Mouse (Mus musculus): ENCODE measurements around the gene Gzmm. TPM values are rescaled to one million over a fixed set of nuclear protein-coding genes. Genes with fewer than 3 reads are reported as not detected.

Gene Gzmm
- total RNA-seq, 1 experiment from 2014 or later: not detected

- ATAC-seq (replicated peaks in 1 of 2; ENCODE audit: insufficient read depth in 1 of 2, low FRiP score in 2 of 2, low TSS enrichment in 1 of 2, low read depth in 1 of 2, poor library complexity in 2 of 2, severe bottlenecking in 2 of 2): peak; percentile 46 to 51; a peak in 3 of 4 replicates
Measured at GRCm38 (mm10) chr10:79712499-79713126, 23.8 kb downstream of the Gzmm start.

- no peak for ATAC-seq (replicated peaks in 1 of 2; ENCODE audit: insufficient read depth in 1 of 2, low FRiP score in 2 of 2, low TSS enrichment in 1 of 2, low read depth in 1 of 2, poor library complexity in 2 of 2, severe bottlenecking in 2 of 2)
Measured at GRCm38 (mm10) chr10:79713163-79713562, 24.3 kb downstream of the Gzmm start.

GRCm38 (mm10) chr10:79714996-79715395 is 26.2 kb downstream of the Gzmm start:
- no peak for ATAC-seq (replicated peaks in 1 of 2; ENCODE audit: insufficient read depth in 1 of 2, low FRiP score in 2 of 2, low TSS enrichment in 1 of 2, low read depth in 1 of 2, poor library complexity in 2 of 2, severe bottlenecking in 2 of 2)

GRCm38 (mm10) chr10:79716254-79716987 is 27.6 kb downstream of the Gzmm start, which contains the start of gene Hcn2:
TSS of gene Hcn2 (plus strand) at chr10:79716634.
- ATAC-seq (replicated peaks in 1 of 2; ENCODE audit: insufficient read depth in 1 of 2, low FRiP score in 2 of 2, low TSS enrichment in 1 of 2, low read depth in 1 of 2, poor library complexity in 2 of 2, severe bottlenecking in 2 of 2): no peak

- no peak for ATAC-seq (replicated peaks in 1 of 2; ENCODE audit: insufficient read depth in 1 of 2, low FRiP score in 2 of 2, low TSS enrichment in 1 of 2, low read depth in 1 of 2, poor library complexity in 2 of 2, severe bottlenecking in 2 of 2)
Measured at GRCm38 (mm10) chr10:79716988-79717355, 28.2 kb downstream of the Gzmm start.

- ATAC-seq (replicated peaks in 1 of 2; ENCODE audit: insufficient read depth in 1 of 2, low FRiP score in 2 of 2, low TSS enrichment in 1 of 2, low read depth in 1 of 2, poor library complexity in 2 of 2, severe bottlenecking in 2 of 2): peak; percentile 44 to 61; a peak in 3 of 4 replicates
Measured at GRCm38 (mm10) chr10:79717640-79718357, 29.0 kb downstream of the Gzmm start.

GRCm38 (mm10) chr10:79721089-79721488 is 32.3 kb downstream of the Gzmm start:
- no peak for ATAC-seq (replicated peaks in 1 of 2; ENCODE audit: insufficient read depth in 1 of 2, low FRiP score in 2 of 2, low TSS enrichment in 1 of 2, low read depth in 1 of 2, poor library complexity in 2 of 2, severe bottlenecking in 2 of 2)

- no peak for ATAC-seq (replicated peaks in 1 of 2; ENCODE audit: insufficient read depth in 1 of 2, low FRiP score in 2 of 2, low TSS enrichment in 1 of 2, low read depth in 1 of 2, poor library complexity in 2 of 2, severe bottlenecking in 2 of 2)
Measured at GRCm38 (mm10) chr10:79723047-79723446, 34.2 kb downstream of the Gzmm start.

- ATAC-seq (replicated peaks in 1 of 2; ENCODE audit: insufficient read depth in 1 of 2, low FRiP score in 2 of 2, low TSS enrichment in 1 of 2, low read depth in 1 of 2, poor library complexity in 2 of 2, severe bottlenecking in 2 of 2): no peak
Measured at GRCm38 (mm10) chr10:79723692-79724091, 34.9 kb downstream of the Gzmm start.

GRCm38 (mm10) chr10:79726090-79726489 is 37.3 kb downstream of the Gzmm start:
- ATAC-seq (replicated peaks in 1 of 2; ENCODE audit: insufficient read depth in 1 of 2, low FRiP score in 2 of 2, low TSS enrichment in 1 of 2, low read depth in 1 of 2, poor library complexity in 2 of 2, severe bottlenecking in 2 of 2): peak in 1 of 2 experiments; percentile 62; a peak in 2 of 4 replicates

- ATAC-seq (replicated peaks in 1 of 2; ENCODE audit: insufficient read depth in 1 of 2, low FRiP score in 2 of 2, low TSS enrichment in 1 of 2, low read depth in 1 of 2, poor library complexity in 2 of 2, severe bottlenecking in 2 of 2): no peak
Measured at GRCm38 (mm10) chr10:79728323-79729249, 39.8 kb downstream of the Gzmm start.

- 0 out of 4 replicates have a peak, but pooled peaks of 1 of the 2 experiments have one; percentile 19 for ATAC-seq (replicated peaks in 1 of 2; ENCODE audit: insufficient read depth in 1 of 2, low FRiP score in 2 of 2, low TSS enrichment in 1 of 2, low read depth in 1 of 2, poor library complexity in 2 of 2, severe bottlenecking in 2 of 2)
Measured at GRCm38 (mm10) chr10:79729357-79729965, 40.6 kb downstream of the Gzmm start.

GRCm38 (mm10) chr10:79732500-79732899 is 43.7 kb downstream of the Gzmm start:
- no peak for ATAC-seq (replicated peaks in 1 of 2; ENCODE audit: insufficient read depth in 1 of 2, low FRiP score in 2 of 2, low TSS enrichment in 1 of 2, low read depth in 1 of 2, poor library complexity in 2 of 2, severe bottlenecking in 2 of 2)

GRCm38 (mm10) chr10:79733847-79734246 is 45.0 kb downstream of the Gzmm start:
- ATAC-seq (replicated peaks in 1 of 2; ENCODE audit: insufficient read depth in 1 of 2, low FRiP score in 2 of 2, low TSS enrichment in 1 of 2, low read depth in 1 of 2, poor library complexity in 2 of 2, severe bottlenecking in 2 of 2): no peak

GRCm38 (mm10) chr10:79735361-79735760 is 46.5 kb downstream of the Gzmm start:
- no peak for ATAC-seq (replicated peaks in 1 of 2; ENCODE audit: insufficient read depth in 1 of 2, low FRiP score in 2 of 2, low TSS enrichment in 1 of 2, low read depth in 1 of 2, poor library complexity in 2 of 2, severe bottlenecking in 2 of 2)

- no peak for ATAC-seq (replicated peaks in 1 of 2; ENCODE audit: insufficient read depth in 1 of 2, low FRiP score in 2 of 2, low TSS enrichment in 1 of 2, low read depth in 1 of 2, poor library complexity in 2 of 2, severe bottlenecking in 2 of 2)
Measured at GRCm38 (mm10) chr10:79736706-79737105, 47.9 kb downstream of the Gzmm start.

GRCm38 (mm10) chr10:79738259-79738658 is 49.4 kb downstream of the Gzmm start:
- peak in 1 of 2 experiments; percentile 36; a peak in 1 of 4 replicates for ATAC-seq (replicated peaks in 1 of 2; ENCODE audit: insufficient read depth in 1 of 2, low FRiP score in 2 of 2, low TSS enrichment in 1 of 2, low read depth in 1 of 2, poor library complexity in 2 of 2, severe bottlenecking in 2 of 2)
